Mouse (Mus musculus) embryo, embryonic 11 days (tissue): ENCODE measurements around the gene Fgfr2.

Experiments used
- DNase-seq: peaks from one replicate; pipeline ENCODE4 v3.0.0-alpha.2; 2015

The Fgfr2 gene

DNA sequence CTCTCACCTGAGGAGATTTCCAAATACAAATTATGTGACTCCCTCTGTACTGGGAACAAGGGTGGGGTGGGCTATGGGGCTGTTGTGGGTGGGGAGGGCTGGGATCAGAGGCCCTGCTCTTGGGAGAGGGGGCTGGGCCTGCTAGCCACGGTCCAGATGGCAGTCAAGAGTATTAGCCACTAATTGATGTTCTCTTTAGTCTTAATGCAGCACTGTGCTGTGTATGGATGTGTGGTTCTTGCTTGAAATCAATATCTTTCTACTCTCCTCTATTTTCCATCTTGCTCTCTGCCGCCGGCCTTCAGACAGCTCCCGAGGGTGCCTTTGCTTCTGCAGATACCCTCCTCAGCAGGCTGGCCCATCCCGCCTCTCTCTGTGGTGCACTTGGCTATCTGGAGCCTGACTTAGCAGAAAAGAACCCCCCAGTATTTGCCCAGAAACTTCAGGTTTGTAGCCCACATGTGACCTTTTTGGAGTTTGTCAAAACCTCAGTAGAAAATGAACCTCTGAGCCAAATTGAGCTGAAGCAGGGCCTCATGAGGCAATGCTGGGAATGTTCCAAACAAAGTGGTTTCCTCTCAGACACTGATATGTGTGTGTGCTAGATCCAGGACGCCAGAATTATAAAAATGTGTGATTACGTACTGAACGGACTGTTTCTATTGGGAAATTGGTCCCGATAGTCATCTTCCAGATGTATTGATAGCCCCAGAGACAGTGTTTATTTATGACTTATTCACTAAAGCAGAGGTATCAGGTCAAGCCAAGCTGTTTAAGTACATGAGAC, 2379.7 kb downstream of the Fgfr2 start:
- DNase-seq = no peak

DNA sequence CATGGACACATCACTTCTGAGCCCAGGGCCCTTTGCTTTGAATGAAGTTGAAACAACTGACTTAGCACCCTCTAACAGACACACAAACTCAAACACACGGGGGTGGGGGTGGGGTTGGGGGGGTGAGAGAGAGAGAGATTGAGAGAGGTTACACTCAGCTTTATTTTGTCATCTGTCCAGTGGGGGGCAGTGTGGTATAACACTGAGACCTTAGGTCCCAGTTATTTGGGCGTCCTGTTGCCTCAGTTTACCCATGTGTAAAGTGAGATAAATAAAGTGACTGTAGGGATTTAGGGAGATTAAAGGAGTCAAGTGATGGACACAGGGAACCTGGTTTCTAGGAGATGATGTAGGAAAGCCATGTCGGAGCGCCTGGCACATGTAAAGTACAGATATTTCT, 2382.1 kb downstream of the Fgfr2 start:
- DNase-seq = peak; percentile 28

DNA sequence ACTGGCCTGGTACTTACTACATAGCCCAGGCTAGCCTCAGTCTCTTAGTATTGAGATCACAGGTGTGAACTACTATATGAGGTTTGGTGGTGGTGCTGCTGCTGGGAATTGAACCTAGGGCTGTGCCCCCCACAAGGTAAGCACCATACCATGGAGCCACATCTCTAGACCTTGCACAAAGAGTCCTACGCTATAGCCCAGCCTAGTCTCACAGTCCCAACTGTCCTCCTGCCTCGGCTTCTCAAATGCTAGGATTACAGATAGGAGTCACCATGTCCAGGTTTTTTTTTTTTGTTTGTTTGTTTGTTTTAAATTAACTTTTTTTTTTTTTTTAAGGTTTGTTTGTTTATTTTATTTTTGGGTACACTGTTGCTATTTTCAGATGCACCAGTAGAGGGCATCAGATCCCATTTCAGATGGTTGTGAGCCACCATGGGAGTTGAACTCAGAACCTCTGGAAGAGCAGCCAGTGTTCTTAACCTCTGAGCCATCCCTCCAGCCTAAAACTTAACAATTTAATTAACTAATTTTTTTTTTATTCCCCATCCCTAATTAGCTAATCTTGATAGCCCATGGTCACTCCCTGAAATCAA, 2388.9 kb downstream of the Fgfr2 start:
- DNase-seq = no peak

DNA sequence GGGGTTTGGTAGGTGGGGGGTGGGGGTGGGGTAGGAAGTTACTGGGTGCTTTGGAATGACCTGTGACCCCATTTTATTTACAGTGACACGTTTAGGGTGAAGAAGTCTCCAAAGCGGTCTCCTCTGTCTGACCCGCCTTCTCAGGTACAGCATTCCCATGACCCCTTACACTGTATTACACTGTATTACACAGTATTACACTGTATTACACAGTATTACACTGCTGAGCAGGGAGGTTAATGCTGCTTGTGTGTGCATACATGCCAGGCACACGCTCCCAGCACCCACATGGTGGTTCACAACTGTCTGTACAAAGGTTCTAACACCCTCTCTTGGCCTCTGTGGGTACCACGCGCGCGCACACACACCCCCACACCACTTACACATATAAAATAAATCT, 2389.7 kb downstream of the Fgfr2 start:
- no peak for DNase-seq

DNA sequence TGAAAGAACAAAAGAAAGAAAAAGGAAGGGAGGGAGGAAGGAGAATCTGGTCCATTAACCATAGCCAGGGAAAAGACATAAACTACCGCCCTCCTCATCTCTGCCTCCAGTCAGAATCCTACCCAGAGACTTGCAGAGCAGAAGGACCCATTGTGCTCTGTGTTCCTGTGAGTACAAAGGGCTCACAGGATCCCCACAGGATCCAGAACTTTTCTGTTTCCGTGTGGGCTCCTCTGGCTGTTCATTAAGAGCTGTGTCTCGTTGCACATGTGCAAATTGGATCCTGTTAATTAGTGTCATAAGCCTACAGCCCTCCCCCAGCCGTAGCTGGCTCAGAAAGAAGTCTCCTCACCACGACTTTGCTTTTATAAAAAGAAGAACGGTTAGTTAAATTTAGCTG, 2390.2 kb downstream of the Fgfr2 start:
- DNase-seq = no peak

DNA sequence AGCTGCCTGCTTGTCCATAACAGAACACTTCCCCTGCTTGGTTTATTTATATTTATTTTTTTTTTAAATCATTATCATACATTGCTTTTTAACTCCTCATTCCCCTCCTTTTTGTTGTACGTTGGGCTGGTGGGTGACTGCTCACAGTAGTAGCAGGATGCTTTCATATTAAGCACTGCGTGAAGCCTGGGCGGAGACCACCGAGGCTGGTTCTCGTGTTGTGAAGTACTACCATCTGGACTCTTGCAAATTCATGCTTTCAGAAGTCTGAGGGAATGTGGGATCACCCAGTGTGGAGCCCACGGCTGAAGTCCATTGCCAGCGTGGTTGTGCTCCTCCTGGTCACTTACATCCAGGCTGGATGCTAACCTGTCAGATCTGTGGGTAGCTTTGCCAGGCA, 2391.4 kb downstream of the Fgfr2 start:
- DNase-seq = no peak

DNA sequence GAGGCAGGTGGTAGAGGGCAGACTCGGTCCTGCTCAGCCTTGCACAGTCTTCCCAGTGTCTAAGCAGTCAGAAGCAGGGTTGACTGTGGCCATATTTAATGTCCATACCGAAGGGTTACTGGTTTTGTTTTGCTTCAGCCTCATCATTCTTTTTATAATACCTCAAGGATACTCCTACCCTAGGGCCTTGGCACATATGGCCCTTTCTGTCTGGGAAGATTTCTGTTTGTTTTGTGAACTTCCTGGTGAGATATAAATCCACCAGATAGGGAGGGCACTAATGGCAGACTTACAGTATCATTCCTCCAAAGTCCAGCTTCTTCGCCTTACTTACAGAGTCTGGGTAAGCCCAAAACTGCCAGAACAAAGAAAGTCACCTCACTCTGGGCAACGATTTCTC, 2395.6 kb downstream of the Fgfr2 start:
- DNase-seq = no peak

DNA sequence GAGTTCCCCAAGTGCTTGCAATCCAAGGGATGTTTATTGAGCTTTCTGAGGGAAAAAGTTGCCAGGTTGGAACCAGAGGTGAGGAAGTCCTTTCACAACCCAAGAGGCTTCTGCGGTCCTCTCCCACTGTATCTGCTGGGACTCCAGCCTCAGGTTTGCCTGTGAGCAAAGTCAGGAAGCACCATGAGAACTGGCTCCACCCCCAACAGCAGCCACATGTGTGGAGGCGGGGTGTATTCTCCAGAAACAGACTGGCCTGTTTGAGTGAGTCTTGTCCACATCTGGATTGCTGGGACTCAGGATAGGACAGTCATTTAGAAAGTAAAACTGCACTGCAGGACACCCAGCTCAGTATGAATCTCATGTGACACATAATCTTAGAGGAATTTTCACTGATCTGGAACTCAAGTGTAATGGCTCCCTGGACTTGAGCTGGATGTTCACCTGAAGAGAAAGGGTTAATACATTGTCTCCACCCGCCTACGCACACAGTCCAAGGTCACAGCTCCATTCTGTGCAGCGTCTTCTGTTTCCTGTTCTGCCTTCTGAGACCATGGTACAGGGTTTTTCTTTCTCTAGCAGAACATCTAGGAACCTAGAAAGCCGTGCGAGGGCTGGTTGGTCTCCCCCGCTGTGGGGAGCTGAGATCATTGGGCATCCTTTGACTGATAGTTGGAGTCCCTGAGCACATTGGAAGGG, 2396.3 kb downstream of the Fgfr2 start:
- DNase-seq = no peak

DNA sequence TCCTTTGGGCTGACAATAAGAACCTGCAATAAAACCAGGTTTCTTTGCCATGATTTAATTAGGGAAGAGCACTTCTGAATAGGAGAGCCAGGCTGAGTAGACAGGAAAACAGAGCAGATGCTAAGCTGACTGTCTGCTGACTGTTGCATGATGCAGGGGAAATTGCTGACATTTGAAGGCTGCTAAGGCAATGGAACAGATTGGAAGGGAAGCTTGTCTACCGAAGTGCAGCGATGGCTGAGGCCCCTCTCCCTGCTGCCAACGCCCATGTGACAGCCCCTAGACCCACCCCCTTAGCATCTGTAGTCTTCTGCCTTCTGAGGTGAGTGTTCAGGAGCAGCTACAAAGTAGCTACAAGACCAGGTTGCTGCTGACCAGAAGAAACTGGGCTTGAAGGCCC, 2397.0 kb downstream of the Fgfr2 start:
- DNase-seq = no peak

DNA sequence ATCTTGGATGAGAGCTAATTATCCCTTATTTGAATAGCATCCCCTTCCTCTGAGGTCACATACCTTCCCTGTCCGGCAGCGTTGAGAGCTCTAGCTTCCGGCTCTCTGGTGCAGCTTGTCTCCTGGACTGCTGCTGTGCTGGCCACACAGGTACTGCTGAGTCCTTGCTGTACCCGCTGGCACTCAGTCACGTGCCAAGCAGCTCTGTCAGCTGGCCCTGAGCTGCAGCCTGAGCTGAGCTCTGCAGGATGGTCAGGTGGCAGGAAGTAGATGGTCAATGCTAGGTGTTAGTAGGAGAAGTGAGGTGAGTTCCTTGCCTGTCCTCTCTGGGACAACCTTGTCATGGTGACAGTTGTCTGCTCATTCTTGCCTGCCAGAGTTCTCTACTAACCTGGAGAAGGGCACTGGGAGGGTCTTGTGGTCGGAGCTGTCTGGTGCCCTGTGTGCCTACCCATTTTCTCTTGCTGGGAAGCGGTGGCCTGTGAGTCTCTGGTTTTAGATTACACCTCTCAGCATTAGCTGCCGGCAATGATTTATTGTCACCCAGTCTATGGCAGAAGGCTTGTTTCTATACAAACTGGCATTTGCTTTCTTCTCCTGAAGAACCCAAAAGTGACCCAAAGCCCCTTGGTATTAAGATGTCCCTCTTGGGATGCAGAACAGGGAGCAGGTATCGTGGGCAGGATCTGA, 2402.4 kb downstream of the Fgfr2 start:
- DNase-seq = no peak

DNA sequence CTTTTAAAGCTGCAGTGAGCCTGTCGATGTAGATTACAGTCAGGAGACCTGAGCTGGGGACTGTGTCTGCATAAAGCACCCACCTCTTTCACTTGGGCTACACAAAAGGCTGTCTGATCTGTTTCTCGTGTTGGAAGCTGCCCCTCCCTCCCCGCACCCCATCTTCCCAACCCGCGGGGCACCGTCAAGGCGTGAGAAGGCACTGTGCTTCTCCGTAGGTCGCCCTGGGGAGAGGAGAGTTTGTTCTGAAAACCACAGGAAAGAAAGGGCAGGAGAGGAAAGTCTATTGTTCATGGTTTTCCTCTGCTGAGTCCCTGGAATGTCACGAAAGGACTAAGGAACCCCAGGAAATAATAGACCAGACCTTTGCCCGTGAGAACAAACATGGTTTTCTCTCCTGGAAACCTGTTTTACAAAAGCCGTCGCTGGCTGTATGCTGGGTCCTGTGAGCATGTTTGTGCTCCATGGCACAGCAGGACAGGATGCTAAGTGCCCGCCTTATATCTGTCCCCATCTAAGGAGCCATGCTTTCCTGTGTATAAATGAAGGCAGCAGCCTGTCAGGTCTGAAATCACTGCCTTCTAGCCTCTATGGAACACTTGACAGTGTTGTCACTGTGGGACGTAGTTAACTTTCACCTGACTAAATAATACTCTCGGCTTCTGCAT, 2403.1 kb downstream of the Fgfr2 start:
- no peak for DNase-seq

DNA sequence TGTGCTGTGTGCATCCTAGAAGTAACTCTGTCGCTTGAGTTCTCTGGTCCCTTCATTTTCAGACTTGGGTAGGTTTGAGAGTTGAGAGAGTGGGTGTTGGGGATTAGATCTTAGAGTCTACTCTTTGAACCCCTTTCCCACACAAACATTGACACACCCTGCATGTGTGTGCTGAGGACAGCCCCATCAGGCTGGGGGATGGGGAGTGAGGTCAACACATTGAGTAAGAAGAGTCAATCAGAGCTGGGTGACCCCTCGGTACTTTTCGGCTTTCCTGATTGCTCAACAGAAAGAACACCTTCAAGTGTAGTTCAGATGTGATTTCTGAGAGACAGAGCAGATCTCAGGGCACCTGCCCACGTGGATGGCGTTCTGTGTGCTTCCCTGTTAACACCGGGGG, 2406.2 kb downstream of the Fgfr2 start:
- DNase-seq = no peak

DNA sequence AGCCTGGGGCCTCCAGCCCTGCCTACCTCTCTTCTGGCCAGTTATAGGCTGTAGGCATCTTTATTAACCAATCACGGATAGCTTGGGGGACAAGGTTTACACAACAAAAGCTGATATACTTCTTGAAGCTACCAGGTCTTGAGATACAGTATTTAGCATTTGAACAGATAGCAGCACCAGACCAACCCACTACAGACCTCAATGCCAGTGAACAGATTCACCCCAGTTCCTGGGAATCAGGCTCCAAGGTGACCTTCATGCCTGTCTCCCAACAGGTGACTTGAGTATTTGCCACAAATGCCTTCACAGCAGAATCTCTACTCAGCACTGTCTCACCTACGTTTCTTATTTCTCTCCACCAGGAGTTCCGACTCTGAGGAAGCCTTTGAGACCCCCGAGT, 2406.8 kb downstream of the Fgfr2 start:
- DNase-seq = no peak

DNA sequence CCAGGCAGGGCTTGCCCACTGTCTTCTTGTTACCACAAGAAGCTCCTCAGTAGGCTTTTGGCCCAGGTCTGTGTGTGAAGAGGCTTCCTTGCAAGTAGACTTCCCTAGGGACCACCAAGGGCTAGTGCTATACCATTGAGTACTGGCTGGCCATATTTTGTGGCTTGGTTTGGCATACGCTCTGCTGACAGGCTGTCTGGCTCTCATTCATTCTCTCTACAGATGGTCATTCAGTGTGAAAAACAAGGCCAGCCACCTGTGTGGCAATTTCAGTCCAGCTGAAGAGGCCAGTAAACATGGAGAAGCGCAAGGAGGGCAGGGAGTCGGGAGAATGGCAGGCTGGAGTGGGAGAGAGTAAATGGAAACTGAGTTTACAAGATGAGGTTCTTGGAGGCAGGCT, 2407.7 kb downstream of the Fgfr2 start:
- no peak for DNase-seq

DNA sequence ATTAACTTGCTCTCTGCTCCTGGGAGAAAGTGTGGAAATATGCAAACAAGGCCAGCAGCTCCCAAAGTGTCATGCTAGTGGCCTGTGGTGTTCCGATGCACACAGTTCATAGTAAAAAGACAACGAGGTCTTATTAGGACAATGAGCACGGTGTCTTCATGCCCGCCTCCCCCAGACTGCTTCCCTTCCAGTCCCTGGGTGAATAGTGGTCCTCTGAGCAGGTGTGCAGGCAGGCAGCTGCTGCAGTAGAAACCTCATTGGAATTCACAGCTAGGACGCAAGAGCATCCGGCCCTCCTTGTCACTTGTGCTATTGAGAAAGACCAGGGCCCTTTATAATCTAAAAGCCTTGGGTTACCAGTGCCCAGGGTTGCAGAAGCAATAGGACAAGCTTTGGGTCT, 2409.8 kb downstream of the Fgfr2 start:
- no peak for DNase-seq

DNA sequence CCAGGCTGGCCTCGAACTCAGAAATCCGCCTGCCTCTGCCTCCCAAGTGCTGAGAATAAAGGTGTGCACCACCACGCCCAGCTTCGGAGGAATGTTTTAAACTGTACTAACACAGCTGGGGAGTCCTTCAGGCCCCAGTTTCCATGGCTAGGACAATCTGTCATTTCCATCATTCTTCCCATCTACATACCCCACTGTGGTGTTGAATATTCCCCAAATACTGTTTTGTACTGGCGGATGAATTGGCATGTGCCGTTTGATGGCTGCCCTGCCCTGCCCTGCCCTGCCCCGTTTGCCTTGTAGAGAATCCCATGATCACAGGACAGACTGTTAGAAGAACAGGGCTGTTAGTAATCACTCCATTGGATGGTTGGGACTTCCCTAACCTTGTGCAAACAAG, 2411.3 kb downstream of the Fgfr2 start:
- no peak for DNase-seq

DNA sequence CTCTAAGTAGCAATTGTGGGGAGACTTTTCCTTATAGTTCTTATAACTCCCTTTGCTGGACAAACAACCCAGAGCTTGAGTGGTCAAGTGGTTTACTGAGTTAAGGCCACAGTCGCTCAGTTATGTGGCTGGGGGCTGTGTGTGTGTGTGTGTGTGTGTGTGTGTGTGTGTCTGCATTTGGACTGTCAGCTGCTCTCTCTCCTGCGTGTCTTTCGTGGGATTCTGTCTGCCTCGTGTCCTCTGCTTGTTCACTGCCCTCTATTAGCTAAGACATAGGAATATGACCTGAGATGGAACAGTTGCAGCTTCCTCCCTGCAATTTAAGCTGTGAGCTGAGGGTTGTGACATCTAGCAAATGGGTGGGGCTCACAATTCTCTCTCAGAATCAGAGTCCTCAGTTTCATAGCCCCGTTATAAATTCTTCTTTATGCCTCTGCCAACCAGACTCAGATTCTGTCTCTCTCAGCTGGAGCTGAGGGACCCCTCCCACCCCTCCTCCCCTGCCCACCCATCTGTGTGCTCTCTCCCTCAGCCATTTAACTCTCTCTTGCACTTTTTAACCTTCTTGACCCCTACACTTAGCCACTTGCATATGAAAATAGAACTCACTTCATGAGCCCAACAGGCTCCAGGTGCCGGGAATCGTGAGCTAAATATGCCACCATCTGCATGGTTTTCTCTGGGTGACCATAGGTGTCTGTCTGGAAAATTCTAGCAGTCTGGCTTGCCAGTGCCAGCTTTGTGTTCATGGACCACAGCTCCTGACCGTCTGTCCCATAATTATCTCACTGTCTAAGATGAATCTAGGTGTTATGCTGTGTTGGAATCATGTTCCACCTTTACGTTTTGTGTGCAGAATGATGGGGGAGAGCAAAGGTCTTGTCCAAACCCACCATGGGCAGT, 2413.5 kb downstream of the Fgfr2 start:
- DNase-seq = no peak

DNA sequence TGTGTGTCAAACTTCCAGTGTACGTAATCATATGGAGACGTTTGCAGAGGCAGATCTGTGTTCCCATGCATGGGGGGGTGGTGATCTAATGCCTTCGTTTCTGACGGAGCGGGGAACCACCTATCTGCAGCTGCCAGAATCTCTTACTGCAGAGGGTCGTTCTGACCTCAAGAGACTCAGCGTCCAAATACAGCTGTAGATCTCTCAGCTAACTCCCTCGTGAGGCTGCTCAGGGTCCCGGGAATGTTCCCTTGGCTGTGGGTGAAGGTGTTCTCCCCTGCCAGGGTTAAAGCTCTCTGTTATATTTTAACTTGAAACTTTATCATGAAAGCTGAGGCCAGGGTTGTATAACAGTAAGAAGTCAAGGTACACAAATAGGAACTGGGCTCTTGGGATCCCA, 2414.2 kb downstream of the Fgfr2 start:
- no peak for DNase-seq

DNA sequence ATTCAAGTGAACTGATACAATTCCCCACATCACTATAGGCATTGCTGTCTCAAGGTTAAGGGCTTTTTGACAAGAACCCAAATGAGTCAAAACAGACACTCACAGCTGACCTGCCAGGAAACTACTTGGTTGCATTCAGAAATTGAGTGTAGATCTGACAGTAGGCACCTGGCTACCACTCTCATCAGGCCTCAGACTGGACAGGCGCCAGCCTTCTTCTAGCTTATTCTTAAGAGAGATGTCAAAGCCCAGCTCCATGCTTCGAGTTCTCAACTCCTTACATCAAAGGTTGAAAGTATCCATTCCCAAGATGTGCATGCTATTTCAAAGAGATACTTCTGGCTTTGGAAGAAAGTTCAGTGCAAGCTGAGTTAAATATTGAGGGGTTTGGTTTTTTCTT, 2417.9 kb downstream of the Fgfr2 start:
- DNase-seq = no peak

DNA sequence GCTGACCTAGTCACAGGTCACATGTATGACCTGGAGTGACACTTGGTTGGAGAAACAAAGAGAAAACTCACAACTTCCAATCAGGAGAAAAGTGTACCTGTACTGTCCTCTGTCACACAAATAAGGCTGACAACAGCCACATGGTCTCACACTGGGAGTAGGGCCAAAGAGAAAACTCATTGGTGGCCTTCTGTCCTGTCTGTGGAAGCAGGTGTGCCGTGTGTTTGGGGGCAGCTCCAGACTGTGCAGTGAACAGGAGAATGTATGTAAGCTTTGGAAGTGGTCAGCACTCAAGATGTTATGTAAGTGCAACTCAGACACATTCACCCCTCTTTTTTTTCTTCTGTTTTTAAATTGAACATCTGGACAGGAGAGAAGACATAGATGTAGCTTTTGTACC, 2421.8 kb downstream of the Fgfr2 start:
- no peak for DNase-seq

DNA sequence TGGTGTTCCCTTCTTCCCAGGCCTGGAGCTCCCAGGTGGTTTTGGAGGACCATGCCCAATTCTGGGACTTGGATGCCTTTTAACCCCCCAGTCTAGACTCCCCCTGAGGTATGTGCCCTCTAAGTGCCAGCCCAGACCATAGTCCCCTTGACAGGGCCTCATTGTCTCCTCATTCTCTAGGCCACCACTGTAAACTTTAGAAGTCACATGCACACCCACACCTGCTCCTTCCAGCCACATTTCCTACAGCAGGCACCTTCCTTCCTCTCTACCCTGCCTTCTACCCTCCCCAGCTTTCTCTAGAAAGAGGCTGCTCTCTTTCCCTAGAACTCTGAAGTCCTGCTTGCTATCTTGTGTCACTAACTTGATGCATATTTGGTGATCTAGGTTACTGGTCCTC, 2424.7 kb downstream of the Fgfr2 start:
- no peak for DNase-seq
